In the genomic region with DNA sequence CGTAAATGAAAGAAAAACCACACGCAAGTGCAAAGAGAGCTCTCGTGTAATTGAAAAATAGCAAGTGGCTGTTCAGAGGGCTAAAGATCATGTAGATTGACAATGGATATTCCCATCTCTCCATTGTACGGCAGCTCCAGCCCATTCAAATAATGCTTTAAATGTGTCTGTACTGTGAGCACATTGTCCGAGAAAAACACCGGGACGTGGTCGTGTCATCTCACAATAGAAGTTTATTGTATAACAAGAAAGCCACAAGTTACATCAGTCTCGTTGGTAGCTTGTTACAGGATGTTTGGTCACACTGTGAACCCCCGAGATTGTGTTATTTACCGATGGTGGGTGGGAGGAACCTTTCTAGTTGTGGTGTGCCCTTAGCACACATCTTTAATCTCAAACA, we compare ENCODE assay signal across 1 mouse cellular context.
TF ChIP-seq lines count a peak whose summit lies in the region.

No protein-coding gene starts in this region.

TF ChIP-seq in CH12.LX, 34 proteins besides CTCF, POLR2A, EP300 and RAD21 (continued from another document):
- TF ChIP-seq E2F4 (IDR thresholded peaks at IDR 0.05; ENCODE audit: insufficient replicate concordance, low read depth, low read length) (no peak), TBP (conservative IDR thresholded peaks at IDR 0.05; ENCODE audit: low read depth, low read length) (no peak), ETS1 (conservative IDR thresholded peaks at IDR 0.05; ENCODE audit: low read depth, low read length) (no peak), ZKSCAN1 (IDR thresholded peaks at IDR 0.05; ENCODE audit: borderline replicate concordance, low read depth, low read length) (no peak), ZNF384 (IDR thresholded peaks at IDR 0.05; ENCODE audit: low read depth, low read length) (no peak), NELFE (IDR thresholded peaks at IDR 0.05; ENCODE audit: low read depth, low read length) (no peak), MYC (IDR thresholded peaks at IDR 0.05; ENCODE audit: low read depth, low read length) (no peak), SIN3A (IDR thresholded peaks at IDR 0.05; ENCODE audit: low read length) (no peak), USF1 (IDR thresholded peaks at IDR 0.05; ENCODE audit: low read depth, low read length) (no peak)
